Mouse (Mus musculus) brown adipose tissue, adult 24 weeks (tissue): Measurements from ENCODE around the gene Cirbp. TPM values are rescaled to one million over a fixed set of nuclear protein-coding genes. Genes with fewer than 3 reads are reported as not detected.
"Not testable (repeated sequence)": the region's sequence is repeated elsewhere in the genome, so short reads cannot be mapped to it uniquely, and the experiment has no call there.

ENCODE experiments used
- H3K27ac ChIP-seq: fragments of 200-500 bp; replicated peaks from 2 replicates; pipeline ENCODE4 v1.5.1; 2012; ENCODE audit warnings: low read depth, mild to moderate bottlenecking, low read length
- H3K4me1 ChIP-seq: fragments of 200-500 bp; 2 replicates; pipeline ENCODE4 v1.6.1; 2012; ENCODE audit warnings: low read length, mixed read lengths; ENCODE audit not compliant: control insufficient read depth, insufficient read depth, insufficient read length
- H3K4me3 ChIP-seq: fragments of 200-500 bp; 2 replicates; pipeline ENCODE4 v1.5.1; 2012; ENCODE audit warnings: low read depth, mild to moderate bottlenecking, low read length, moderate library complexity; ENCODE audit not compliant: insufficient read depth
- polyA plus RNA-seq: library from polyadenylated mRNA; stranded (reverse); fragments of >200 nt; gene quantifications from 2 replicates; pipeline ENCODE4 v1.2.4, GENCODE M21; 2012; ENCODE audit not compliant: missing spikeins, insufficient read depth, insufficient read length

Gene Cirbp
- polyA plus RNA-seq, 1 experiment, result 27.5 TPM

DNA sequence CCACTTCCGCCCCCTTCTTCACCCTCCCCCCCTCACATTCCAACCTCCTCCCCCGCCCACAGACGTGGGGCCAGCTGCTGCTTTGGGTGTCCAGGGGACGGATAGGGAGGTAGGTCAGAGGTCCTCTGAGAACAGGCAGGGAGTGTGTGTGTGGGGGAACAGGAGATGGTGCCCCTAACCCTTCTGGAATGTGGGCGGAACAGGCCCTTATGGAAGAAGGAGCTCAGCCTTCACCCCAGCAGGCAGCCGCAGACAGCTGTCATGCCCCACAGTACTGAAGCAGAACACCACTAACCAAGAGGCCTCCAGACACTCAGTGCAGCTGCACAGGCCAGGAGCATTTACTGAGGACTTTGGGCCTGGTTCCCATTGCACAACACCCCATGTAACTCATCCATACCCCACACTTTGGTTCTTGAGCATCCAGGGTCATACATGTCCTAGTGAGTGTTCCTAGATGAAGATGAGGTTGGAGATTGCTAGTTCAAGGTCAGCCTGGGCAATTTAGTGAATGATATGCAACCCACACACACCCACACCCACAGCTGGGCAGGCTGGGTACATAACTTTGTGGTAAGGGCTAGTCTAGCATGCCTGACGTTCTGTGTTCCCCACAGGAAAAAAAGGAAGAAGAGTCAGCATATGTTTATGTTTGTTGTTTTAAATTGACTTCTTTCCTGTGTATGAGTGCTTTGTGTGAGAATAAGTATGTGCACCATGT is 4.1 kb upstream of the Cirbp start:
- Histone ChIP-seq H3K27ac (peak overlapping the region; percentile 73), H3K4me3 (no peak overlapping the region), H3K4me1 (peaks cover 32% of the 10 kb centered on the region)

DNA sequence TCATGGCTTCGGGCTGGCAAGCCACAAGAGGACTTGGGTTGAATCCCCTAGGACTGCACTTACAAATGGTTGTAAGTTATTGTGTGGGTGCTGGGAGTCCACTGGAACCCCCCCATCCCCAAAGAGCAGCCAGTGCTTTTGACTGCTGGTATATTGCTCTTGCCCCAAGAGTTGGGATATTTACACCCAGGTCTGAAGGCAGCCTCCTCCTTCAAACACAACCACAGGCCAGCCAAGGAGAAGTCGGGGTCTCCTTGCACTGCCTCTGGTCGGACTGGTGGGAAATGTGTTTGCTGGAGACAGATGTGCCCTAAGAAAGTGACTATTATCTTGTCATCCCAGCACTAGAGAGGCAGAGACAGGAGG is 3.6 kb upstream of the Cirbp start:
- Histone ChIP-seq H3K4me1 (peaks cover 30% of the 10 kb centered on the region), H3K27ac (peak overlapping the region; percentile 73), H3K4me3 (no peak overlapping the region)

DNA sequence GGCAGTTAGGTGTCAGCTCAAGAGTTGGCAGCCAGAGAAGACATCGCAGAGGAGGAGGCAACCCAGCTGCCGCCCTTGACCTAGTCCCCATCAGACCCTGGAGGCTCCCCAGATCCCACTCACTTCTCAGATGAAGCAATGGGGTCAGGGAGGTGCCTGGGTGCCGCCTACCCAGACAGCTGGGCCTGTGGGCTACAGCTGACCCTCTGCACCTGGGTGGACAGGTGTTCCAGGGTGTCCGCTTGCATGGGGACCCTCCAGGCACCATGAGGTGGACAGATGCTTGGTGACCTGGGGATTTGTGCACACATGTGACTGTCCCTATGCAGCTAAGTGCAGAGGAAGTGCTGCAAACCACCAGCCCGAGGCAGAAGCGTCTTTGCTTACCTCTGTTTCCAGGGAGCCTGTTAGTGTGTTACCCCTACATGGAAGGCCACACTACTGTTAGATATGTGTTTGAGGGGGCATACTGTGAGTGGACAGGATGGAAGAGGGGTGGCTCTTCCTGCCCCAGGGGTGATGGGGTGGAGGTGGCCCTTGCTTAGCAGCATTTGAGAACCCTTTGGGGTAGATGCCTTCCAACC is 3.0 kb upstream of the Cirbp start:
- Histone ChIP-seq H3K27ac (no peak overlapping the region), H3K4me3 (no peak overlapping the region), H3K4me1 (peaks cover 29% of the 10 kb centered on the region)

DNA sequence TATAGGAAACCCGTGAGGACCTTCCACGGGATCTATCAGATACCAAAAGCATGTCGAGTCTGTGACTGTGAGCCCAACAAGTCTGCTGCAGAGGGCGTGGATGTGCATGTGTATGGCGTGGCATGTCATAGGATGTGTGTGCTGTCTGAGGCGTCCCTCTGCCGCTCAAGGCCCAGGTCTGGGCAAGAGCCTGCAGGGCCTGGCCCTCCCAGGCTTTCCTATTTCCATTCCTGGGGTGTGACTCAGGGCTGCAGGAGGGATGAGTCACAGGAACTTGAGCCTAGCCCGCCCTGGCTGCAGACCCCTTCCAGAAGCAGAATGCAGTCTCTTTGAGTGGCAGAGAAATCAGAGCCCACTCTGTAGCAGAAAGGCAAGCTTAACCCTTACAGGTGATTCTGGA is 2.1 kb upstream of the Cirbp start:
- Histone ChIP-seq H3K27ac (peak overlapping the region; percentile 26), H3K4me1 (peaks cover 27% of the 10 kb centered on the region), H3K4me3 (no peak overlapping the region)

DNA sequence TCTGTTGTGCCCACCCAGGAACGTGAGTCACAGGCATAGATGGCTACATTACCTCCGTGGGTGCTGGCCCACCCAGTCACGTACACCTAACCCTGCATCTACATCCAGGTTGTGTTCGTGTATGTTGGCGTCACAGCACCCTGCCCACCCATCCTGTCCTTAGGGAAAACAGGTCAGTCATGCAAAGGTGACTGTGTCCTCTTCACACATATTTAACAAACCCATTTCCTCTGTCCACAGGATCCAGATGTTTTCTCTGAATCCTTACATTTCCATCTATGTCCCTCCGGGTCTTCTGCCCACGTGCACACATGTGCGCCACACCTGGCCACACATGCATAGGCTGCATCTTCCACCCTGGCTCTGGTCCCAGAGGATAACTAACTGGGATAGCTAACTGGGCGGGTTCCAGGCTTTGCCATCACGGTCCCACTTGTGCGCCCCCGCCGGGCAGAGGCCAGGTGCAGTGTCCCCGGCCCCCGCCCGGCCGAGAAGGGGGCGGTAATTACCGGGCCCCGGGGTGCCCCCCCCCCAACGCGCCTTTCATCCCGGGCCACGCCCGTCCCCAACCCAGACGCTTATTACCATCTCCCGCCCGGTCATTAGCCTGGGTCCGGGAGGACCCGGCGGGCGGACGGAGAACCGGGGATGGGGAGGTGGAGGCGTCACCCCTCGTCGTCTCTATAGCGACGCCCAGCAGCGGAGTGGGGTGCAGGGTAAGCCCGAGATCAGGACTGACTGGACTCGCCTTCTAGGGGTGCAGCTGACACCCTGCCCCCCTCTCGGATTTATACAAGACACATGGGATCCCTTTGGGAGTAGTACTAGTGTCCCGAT is 1.4 kb upstream of the Cirbp start:
- H3K27ac ChIP-seq, result peak overlapping the region; percentile 47
- H3K4me3 ChIP-seq, result peak overlapping the region; percentile 52
- peaks cover 23% of the 10 kb centered on the region for H3K4me1 ChIP-seq

DNA sequence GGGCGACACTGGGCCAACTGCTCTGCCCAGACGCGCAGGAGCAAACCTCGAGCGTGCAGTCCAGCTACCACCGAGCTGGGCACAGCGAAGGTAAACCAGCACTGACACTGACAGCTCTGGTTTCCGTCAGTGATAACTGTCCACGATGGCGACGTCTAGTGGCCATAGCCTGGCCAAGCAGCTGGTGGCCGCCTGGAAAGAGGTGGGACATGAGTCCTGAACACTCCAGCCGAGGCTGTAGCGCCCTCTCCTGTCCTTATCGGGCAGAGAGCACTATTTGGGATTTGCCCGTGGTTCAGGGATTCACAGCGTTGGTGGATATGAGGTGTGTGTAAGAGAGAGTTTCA is 814 bp upstream of the Cirbp start:
- H3K4me3 ChIP-seq, result peak overlapping the region; percentile 52
- H3K27ac ChIP-seq, result peak overlapping the region; percentile 47; the same call in 1 of the 2 replicates
- peaks cover 23% of the 10 kb centered on the region for H3K4me1 ChIP-seq

DNA sequence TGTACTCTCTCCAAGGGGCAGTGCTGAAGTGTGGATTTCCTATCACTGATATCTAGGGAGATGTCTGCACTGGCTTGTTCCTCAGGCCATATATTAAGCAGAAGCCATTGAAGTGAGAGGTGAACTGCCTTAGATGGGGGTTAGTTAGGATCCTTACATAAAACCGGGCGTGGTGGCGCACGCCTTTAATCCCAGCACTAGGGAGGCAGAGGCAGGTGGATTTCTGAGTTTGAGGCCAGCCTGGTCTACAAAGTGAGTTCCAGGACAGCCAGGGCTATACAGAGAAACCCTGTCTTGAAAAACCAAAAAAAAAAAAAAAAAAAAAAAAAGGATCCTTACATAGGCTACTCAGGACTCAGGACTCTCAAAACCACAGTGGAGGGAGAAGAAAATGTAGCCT is 351 bp downstream of the Cirbp start:
- H3K4me1 ChIP-seq, result peaks cover 18% of the 10 kb centered on the region
- H3K27ac ChIP-seq, H3K4me3 ChIP-seq: not testable (repeated sequence)

DNA sequence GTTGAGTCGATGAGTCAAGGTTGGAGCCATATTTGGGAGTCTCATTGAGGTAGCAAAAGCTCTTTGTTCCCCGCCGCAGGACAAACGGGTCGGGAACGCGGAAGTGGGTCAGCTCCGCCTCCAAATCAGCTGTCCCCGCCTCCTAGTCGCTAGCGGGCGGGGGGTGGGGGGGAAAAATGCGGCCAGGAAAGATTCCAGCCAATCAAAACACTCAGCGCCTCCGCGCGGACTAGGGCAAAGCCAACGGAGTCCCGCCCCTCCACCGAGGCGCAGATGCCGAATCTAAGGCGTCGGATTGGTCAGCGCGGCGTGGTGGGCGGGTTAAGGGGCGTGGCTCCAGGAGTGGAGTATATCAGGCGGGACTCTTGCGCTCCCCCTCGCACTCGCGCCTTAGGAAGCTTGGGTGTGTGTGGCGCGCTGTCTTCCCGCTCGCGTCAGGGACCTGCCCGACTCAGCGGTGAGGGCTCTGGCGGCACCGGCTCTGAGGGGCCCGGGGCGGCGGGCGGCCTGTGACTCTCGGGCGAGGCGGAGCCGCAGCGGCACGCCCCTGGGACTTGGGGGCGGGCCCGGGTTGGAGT is 1.8 kb downstream of the Cirbp start:
- peak overlapping the region; percentile 82 for H3K27ac ChIP-seq
- H3K4me3 ChIP-seq, result peak overlapping the region; percentile 87
- peaks cover 12% of the 10 kb centered on the region; the same call in 1 of the 2 replicates for H3K4me1 ChIP-seq

DNA sequence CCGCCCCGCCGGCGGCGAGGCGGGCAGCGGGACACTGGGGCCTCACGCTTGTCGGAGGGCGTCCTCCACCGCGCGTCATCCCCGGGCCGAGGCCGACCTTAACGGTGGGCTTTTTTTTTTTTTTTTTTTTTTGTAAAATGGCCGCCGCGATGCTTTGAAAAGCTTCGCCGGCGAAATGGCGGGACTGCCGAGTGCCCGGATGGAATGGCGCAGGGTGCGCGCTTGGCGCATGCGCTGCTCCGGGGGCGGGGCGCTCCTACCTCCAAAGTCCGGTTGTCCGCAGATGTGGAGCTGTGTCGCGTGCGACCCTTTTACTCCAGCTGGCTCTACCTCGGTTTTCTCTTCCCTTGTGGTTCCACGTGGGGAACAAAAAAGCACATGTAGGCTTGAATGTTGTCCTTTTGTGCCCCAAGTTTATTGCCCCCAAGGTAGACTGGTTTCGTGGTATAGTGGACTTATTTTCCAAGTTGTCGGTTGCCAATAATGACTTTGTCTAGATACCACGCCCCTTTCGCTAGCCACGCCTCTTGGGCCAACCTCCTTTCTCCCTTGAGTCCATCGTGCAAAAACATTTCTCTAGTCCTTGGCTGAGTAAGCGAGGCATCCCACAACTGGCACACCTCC is 2.4 kb downstream of the Cirbp start:
- peaks cover 12% of the 10 kb centered on the region; the same call in 1 of the 2 replicates for H3K4me1 ChIP-seq
- H3K4me3 ChIP-seq, result peak overlapping the region; percentile 87

DNA sequence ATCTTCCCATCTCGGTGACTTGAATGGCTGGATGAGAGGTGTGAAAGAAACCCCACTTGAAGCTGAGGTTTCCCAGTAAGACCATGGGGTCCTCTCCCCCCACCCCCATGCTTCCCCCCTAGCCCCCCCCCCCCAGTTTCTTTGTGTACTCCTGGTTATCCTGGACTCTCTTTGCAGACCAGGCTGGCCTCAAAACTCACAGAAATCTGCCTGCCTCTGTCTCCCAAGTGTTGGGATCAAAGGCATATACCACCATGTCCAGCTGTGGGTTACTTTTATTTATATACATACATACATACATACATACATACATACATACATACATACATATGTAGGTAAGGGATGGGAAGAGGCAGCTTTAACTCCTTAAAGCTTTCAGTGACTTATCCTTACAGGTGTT is 3.3 kb downstream of the Cirbp start:
- no peak overlapping the region for H3K4me3 ChIP-seq
- H3K27ac ChIP-seq, result no peak overlapping the region
- peaks cover 7% of the 10 kb centered on the region; the same call in 1 of the 2 replicates for H3K4me1 ChIP-seq

More for the DNA sequence above, 2.4 kb downstream of the Cirbp start:
- peak overlapping the region; percentile 82 for H3K27ac ChIP-seq

DNA sequence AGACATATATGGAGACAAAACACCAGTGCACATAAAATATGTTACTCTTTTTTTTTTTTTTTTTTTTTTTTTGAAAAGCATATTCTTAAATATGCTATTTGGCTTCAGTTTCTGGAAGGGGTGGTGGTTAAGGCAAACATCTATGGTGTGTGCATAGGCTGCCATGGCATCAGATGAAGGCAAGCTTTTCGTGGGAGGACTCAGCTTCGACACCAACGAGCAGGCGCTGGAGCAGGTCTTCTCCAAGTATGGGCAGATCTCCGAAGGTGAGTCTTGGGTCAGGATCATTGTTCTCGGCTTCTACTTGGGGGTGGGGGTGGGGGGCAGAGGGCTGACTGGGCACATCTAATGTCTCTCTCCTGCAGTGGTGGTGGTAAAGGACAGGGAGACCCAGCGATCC is 3.9 kb downstream of the Cirbp start:
- peaks cover 4% of the 10 kb centered on the region; the same call in 1 of the 2 replicates for H3K4me1 ChIP-seq
- no peak overlapping the region for H3K4me3 ChIP-seq
- H3K27ac ChIP-seq, result no peak overlapping the region

DNA sequence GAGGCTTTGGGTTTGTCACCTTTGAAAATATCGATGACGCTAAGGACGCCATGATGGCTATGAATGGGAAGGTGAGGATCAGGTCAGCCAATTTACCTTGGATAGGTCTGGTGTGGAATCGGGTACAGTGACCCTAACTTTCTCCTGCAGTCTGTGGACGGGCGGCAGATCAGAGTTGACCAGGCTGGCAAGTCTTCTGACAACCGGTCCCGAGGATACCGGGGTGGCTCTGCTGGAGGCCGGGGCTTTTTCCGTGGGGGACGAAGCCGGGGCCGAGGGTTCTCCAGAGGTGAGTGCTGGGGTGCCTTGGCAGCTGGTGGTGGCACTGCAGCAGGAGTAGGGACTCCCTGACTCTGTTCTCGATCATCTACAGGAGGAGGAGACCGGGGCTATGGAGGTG is 4.3 kb downstream of the Cirbp start:
- H3K4me1 ChIP-seq, result peaks cover 4% of the 10 kb centered on the region; the same call in 1 of the 2 replicates
- H3K27ac ChIP-seq, result no peak overlapping the region

DNA sequence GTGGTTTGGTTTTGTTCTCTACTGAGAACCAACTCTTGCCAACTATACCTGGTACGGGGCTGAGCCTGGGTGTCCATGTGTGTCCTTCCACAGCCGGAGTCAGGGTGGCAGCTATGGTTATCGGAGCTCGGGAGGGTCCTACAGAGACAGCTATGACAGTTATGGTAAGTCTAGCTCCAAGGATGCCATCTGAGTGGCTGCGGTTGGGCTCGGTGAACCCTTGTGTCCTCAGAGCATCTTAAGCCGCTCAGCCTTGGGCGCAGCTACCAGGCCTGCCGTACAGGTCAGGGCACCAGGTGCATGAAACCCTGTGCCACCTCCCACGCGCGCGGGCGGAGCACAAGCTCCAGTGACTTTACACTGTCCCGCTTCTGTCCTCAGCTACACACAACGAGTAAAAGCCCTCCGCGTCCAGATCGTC is 4.8 kb downstream of the Cirbp start:
- peaks cover 4% of the 10 kb centered on the region; the same call in 1 of the 2 replicates for H3K4me1 ChIP-seq
- no peak overlapping the region for H3K4me3 ChIP-seq
- H3K27ac ChIP-seq, result no peak overlapping the region

More for the DNA sequence above, 4.3 kb downstream of the Cirbp start:
- no peak overlapping the region for H3K4me3 ChIP-seq

DNA sequence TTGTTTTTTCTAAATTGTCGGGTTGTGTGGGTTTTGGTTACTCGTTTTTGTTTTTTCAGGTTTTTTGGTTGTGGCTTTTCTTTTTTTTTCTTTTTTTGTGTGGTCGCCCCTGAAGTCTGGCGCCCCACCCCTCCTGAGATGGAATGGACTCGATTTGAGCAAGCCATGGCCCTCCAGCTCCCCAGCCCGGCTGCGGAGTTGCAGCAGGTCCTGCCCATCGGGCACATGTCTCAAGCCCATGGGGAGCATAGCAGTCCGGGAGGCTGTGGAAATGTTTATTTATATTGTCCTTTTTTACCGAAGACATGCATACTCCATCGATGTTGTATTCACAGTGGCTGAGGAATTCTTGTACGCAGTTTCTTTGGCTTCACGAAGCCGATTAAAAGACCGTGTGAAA is 5.5 kb downstream of the Cirbp start:
- Histone ChIP-seq H3K27ac (no peak overlapping the region), H3K4me1 (peaks cover 4% of the 10 kb centered on the region; the same call in 1 of the 2 replicates), H3K4me3 (no peak overlapping the region)
